Mouse (Mus musculus): ENCODE data around the gene Tmem18.

GRCm38 (mm10) chr12:30618425-30618824 lies 34.2 kb downstream of the Tmem18 start:
- no peak for TF ChIP-seq CTCF (IDR thresholded peaks at IDR 0.05; ENCODE audit: extremely low read depth, insufficient read depth, insufficient read length, insufficient replicate concordance)
- no peak for TF ChIP-seq POLR2A (IDR thresholded peaks at IDR 0.05; ENCODE audit: low read depth, low read length)
